Mouse (Mus musculus): ENCODE measurements around the gene Cdrt4. TPM values are rescaled to one million over a fixed set of nuclear protein-coding genes. Genes with fewer than 3 reads are reported as not detected.

Gene Cdrt4
- polyA plus RNA-seq, 1 experiment from 2014 or later = not detected

- Histone ChIP-seq H3K27me3 (ENCODE audit: low read depth, poor library complexity, severe bottlenecking) (no peaks in the 10 kb centered on the region), H3K27ac (no peak overlapping the region), H3K9me3 (replicated peaks) (no peaks in the 10 kb centered on the region), H3K4me1 (peaks cover 23% of the 10 kb centered on the region), H3K4me3 (no peak overlapping the region), H3K36me3 (no peaks in the 10 kb centered on the region)
- WGBS = 87% methylated on average over 6 of the region's 6 CpGs
- DNase-seq (ENCODE audit: low spot score) = no peak
Observed at GRCm38 (mm10) chr11:62924091-62924761, 26.8 kb upstream of the Cdrt4 start.

GRCm38 (mm10) chr11:62929799-62930198, 21.2 kb upstream of the Cdrt4 start:
- no peak overlapping the region for H3K4me3 ChIP-seq
- H3K4me1 ChIP-seq = 0 out of 2 replicates have a peak, but pooled peaks cover 3% of the 10 kb centered on the region
- WGBS = 53% methylated on average over 3 of the region's 3 CpGs
- no peaks in the 10 kb centered on the region for H3K36me3 ChIP-seq
- DNase-seq (ENCODE audit: low spot score) = no peak
- H3K27ac ChIP-seq = no peak overlapping the region
- H3K27me3 ChIP-seq (ENCODE audit: low read depth, poor library complexity, severe bottlenecking) = no peaks in the 10 kb centered on the region
- no peaks in the 10 kb centered on the region for H3K9me3 ChIP-seq (replicated peaks)

- no peak for DNase-seq (ENCODE audit: low spot score)
- no peak overlapping the region for H3K27ac ChIP-seq
- H3K4me3 ChIP-seq = no peak overlapping the region
- H3K4me1 ChIP-seq = 0 out of 2 replicates have a peak, but pooled peaks cover 3% of the 10 kb centered on the region
- no peaks in the 10 kb centered on the region for H3K9me3 ChIP-seq (replicated peaks)
- H3K27me3 ChIP-seq (ENCODE audit: low read depth, poor library complexity, severe bottlenecking) = no peaks in the 10 kb centered on the region
- WGBS = 85% methylated on average over 4 of the region's 4 CpGs
- no peaks in the 10 kb centered on the region for H3K36me3 ChIP-seq
Observed at GRCm38 (mm10) chr11:62930574-62930973, 20.4 kb upstream of the Cdrt4 start.

GRCm38 (mm10) chr11:62931141-62931540, 19.9 kb upstream of the Cdrt4 start:
- H3K36me3 ChIP-seq = no peaks in the 10 kb centered on the region
- H3K4me3 ChIP-seq = no peak overlapping the region
- H3K4me1 ChIP-seq = 0 out of 2 replicates have a peak, but pooled peaks cover 3% of the 10 kb centered on the region
- DNase-seq (ENCODE audit: low spot score) = no peak
- no peak overlapping the region for H3K27ac ChIP-seq
- no peaks in the 10 kb centered on the region for H3K9me3 ChIP-seq (replicated peaks)
- WGBS = 91% methylated on average over 5 of the region's 5 CpGs
- H3K27me3 ChIP-seq (ENCODE audit: low read depth, poor library complexity, severe bottlenecking) = no peaks in the 10 kb centered on the region

- Histone ChIP-seq H3K36me3 (no peaks in the 10 kb centered on the region), H3K4me1 (0 out of 2 replicates have a peak, but pooled peaks cover 3% of the 10 kb centered on the region), H3K4me3 (no peak overlapping the region), H3K27ac (no peak overlapping the region), H3K27me3 (ENCODE audit: low read depth, poor library complexity, severe bottlenecking) (no peaks in the 10 kb centered on the region), H3K9me3 (replicated peaks) (no peaks in the 10 kb centered on the region)
- 90% methylated on average over 9 of the region's 9 CpGs for WGBS
- no peak for DNase-seq (ENCODE audit: low spot score)
Observed at GRCm38 (mm10) chr11:62933099-62933498, 17.9 kb upstream of the Cdrt4 start.

- Histone ChIP-seq H3K4me3 (no peak overlapping the region), H3K27ac (no peak overlapping the region), H3K4me1 (no peaks in the 10 kb centered on the region), H3K9me3 (replicated peaks) (no peaks in the 10 kb centered on the region), H3K36me3 (no peaks in the 10 kb centered on the region), H3K27me3 (ENCODE audit: low read depth, poor library complexity, severe bottlenecking) (no peaks in the 10 kb centered on the region)
- 91% methylated on average over 11 of the region's 11 CpGs for WGBS
- no peak for DNase-seq (ENCODE audit: low spot score)
Observed at GRCm38 (mm10) chr11:62934795-62935514, 16.0 kb upstream of the Cdrt4 start.

- no peak overlapping the region for H3K4me3 ChIP-seq
- no peak for DNase-seq (ENCODE audit: low spot score)
- 83% methylated on average over 6 of the region's 6 CpGs for WGBS
- no peaks in the 10 kb centered on the region for H3K36me3 ChIP-seq
- H3K27ac ChIP-seq = no peak overlapping the region
- no peaks in the 10 kb centered on the region for H3K27me3 ChIP-seq (ENCODE audit: low read depth, poor library complexity, severe bottlenecking)
- no peaks in the 10 kb centered on the region for H3K9me3 ChIP-seq (replicated peaks)
- H3K4me1 ChIP-seq = no peaks in the 10 kb centered on the region
Observed at GRCm38 (mm10) chr11:62937986-62938385, 13.0 kb upstream of the Cdrt4 start.

- H3K27me3 ChIP-seq (ENCODE audit: low read depth, poor library complexity, severe bottlenecking) = no peaks in the 10 kb centered on the region
- H3K27ac ChIP-seq = no peak overlapping the region
- WGBS = 77% methylated on average over 5 of the region's 5 CpGs
- H3K4me3 ChIP-seq = no peak overlapping the region
- no peaks in the 10 kb centered on the region for H3K4me1 ChIP-seq
- DNase-seq (ENCODE audit: low spot score) = no peak
- no peaks in the 10 kb centered on the region for H3K36me3 ChIP-seq
- no peaks in the 10 kb centered on the region for H3K9me3 ChIP-seq (replicated peaks)
Observed at GRCm38 (mm10) chr11:62938921-62939320, 12.1 kb upstream of the Cdrt4 start.

- H3K4me1 ChIP-seq = no peaks in the 10 kb centered on the region
- H3K36me3 ChIP-seq = no peaks in the 10 kb centered on the region
- DNase-seq (ENCODE audit: low spot score) = no peak
- no peak overlapping the region for H3K27ac ChIP-seq
- H3K27me3 ChIP-seq (ENCODE audit: low read depth, poor library complexity, severe bottlenecking) = no peaks in the 10 kb centered on the region
- no peaks in the 10 kb centered on the region for H3K9me3 ChIP-seq (replicated peaks)
- H3K4me3 ChIP-seq = no peak overlapping the region
- 86% methylated on average over 3 of the region's 3 CpGs for WGBS
Observed at GRCm38 (mm10) chr11:62940176-62940575, 10.8 kb upstream of the Cdrt4 start.

- H3K27ac ChIP-seq = no peak overlapping the region
- no peak overlapping the region for H3K4me3 ChIP-seq
- H3K27me3 ChIP-seq (ENCODE audit: low read depth, poor library complexity, severe bottlenecking) = no peaks in the 10 kb centered on the region
- H3K9me3 ChIP-seq (replicated peaks) = no peaks in the 10 kb centered on the region
- WGBS = 74% methylated on average over 6 of the region's 6 CpGs
- no peaks in the 10 kb centered on the region for H3K4me1 ChIP-seq
- H3K36me3 ChIP-seq = no peaks in the 10 kb centered on the region
- DNase-seq (ENCODE audit: low spot score) = no peak
Observed at GRCm38 (mm10) chr11:62943538-62943937, 7.5 kb upstream of the Cdrt4 start.

- 59% methylated on average over 4 of the region's 4 CpGs for WGBS
- Histone ChIP-seq H3K36me3 (no peaks in the 10 kb centered on the region), H3K4me1 (no peaks in the 10 kb centered on the region), H3K27me3 (ENCODE audit: low read depth, poor library complexity, severe bottlenecking) (no peaks in the 10 kb centered on the region), H3K27ac (no peak overlapping the region), H3K9me3 (replicated peaks) (no peaks in the 10 kb centered on the region), H3K4me3 (no peak overlapping the region)
- DNase-seq (ENCODE audit: low spot score) = no peak
Observed at GRCm38 (mm10) chr11:62945514-62945913, 5.5 kb upstream of the Cdrt4 start.

GRCm38 (mm10) chr11:62949548-62949947, 1.4 kb upstream of the Cdrt4 start:
- Histone ChIP-seq H3K4me3 (no peak overlapping the region), H3K27me3 (ENCODE audit: low read depth, poor library complexity, severe bottlenecking) (no peaks in the 10 kb centered on the region), H3K9me3 (replicated peaks) (no peaks in the 10 kb centered on the region), H3K4me1 (no peaks in the 10 kb centered on the region), H3K27ac (no peak overlapping the region), H3K36me3 (no peaks in the 10 kb centered on the region)
- WGBS = 93% methylated on average over 1 of the region's 1 CpGs
- no peak for DNase-seq (ENCODE audit: low spot score)

- Histone ChIP-seq H3K9me3 (replicated peaks) (no peaks in the 10 kb centered on the region), H3K36me3 (no peaks in the 10 kb centered on the region), H3K27me3 (ENCODE audit: low read depth, poor library complexity, severe bottlenecking) (no peaks in the 10 kb centered on the region), H3K4me3 (no peak overlapping the region), H3K4me1 (no peaks in the 10 kb centered on the region), H3K27ac (no peak overlapping the region)
- DNase-seq (ENCODE audit: low spot score) = no peak
- 88% methylated on average over 2 of the region's 3 CpGs for WGBS
Observed at GRCm38 (mm10) chr11:62954766-62955165, 3.8 kb downstream of the Cdrt4 start.

Data from limb, embryonic 10.5 days (tissue).